Mouse (Mus musculus): ENCODE data around the gene Eefsec. TPM values are rescaled to one million over a fixed set of nuclear protein-coding genes. Genes with fewer than 3 reads are reported as not detected.

Gene Eefsec
- polyA plus RNA-seq, 1 experiment, result 10.0 TPM

DNA sequence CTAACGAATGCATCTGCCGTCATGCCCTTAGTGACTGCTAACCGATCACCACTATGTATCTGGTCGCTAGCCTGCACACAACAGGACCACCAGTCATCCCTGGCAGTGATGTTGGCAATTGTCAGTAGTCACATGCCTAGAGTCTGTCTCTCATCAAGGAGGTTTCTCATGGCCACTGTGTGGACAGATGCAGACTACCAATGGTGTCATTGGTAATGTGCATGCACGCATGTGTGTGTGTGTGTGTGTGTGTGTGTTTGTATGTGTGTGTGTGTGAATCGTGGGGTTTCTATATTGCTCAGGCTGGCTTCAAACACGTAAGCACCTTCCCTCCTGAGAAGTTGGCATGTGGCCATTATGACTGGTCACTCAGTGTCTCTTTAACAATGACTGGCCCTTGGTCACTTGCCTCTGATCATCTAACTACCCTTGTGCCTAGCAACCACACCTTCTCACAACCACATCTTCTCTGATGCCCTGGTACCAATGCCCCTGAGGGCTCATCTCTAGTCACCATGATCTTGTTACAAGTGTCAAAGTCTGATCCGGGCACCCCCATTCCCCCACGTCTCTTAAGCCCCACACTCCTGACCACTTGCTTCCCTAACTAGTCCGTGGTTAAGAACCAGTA lies 238.8 kb downstream of the Eefsec start:
- TF ChIP-seq POLR2A (IDR thresholded peaks at IDR 0.05; ENCODE audit: borderline replicate concordance, low read depth, low read length) (no peak), CTCF (IDR thresholded peaks at IDR 0.05; ENCODE audit: low read depth, low read length) (no peak)
- Histone ChIP-seq H3K4me1 (ENCODE audit: control insufficient read depth, insufficient read depth, low read length) (no peaks in the 10 kb centered on the region; the same call in 1 of the 2 replicates), H3K27ac (ENCODE audit: insufficient read depth, low read depth, low read length) (no peak overlapping the region), H3K4me3 (ENCODE audit: insufficient read depth, low read length) (no peak overlapping the region)

Other genes with a start within 250 kb of the Eefsec start
- not detected in 2 replicates for gene Dnajb8, start 224.3 kb downstream of the Eefsec start, polyA plus RNA-seq (2012; ENCODE audit: insufficient read depth, insufficient read length, missing spikeins)
- 18.3 and 20.2 TPM in 2 replicates for gene Ruvbl1, start 18.9 kb upstream of the Eefsec start, polyA plus RNA-seq (2012; ENCODE audit: insufficient read depth, insufficient read length, missing spikeins)
- 82.2 and 83.4 TPM in 2 replicates for gene Sec61a1, start 72.4 kb upstream of the Eefsec start, polyA plus RNA-seq (2012; ENCODE audit: insufficient read depth, insufficient read length, missing spikeins)
- not detected in 2 replicates for gene Kbtbd12, start 191.4 kb upstream of the Eefsec start, polyA plus RNA-seq (2012; ENCODE audit: insufficient read depth, insufficient read length, missing spikeins)

Measured in bone marrow macrophage, adult 2 months (primary cell).